Mouse (Mus musculus) testis, postnatal 10 days (tissue): ENCODE results near the gene Atg2b.

Source experiments
- DNase-seq: peaks from one replicate; pipeline ENCODE4 v3.0.0; 2021; ENCODE audit warnings: low spot score

The Atg2b gene

DNA sequence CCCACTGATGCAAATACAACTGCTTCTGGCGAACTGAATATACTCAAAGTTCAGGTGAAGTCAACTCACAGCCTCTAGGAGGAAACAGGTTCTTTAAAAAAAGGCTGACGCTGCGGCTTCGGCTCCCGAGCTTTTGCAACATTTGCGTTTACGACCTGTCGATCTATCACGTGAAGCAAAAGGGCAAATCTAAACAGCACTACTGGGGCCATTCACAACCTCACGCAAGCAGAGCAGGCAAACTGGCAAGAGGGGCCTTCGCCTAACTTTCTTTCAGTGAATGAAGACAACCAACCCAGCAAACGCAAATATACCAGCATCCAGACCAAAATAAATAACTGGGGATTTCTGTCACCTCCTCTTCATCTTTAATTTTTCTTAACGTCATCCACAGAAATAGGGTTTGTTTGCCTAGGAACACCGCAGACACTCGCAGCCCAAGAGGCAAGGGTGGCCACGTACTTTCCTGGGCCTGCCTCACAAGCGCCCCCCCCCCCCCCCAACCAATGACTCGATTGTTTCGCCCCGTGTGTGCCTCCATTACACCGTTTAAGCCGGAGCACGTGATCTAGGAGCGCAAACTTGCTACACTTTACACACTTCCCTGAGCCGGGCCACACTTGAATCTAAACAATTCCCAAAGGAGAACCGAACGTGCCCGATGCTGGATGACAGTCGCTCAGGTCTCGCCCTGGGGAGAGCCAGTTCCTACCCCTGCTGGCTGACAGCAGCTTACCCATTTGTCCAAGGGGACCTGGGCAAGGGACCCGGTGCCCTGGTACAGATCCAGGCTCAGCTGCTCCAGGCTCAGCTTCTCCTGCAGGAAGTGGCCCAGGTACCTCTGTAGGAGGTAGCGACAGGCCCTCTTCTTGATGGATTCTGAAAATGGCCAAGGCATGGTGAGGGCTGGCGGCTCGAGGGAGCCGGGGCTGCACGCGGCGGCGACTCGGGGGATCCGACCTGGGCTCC lies 794 bp downstream of the Atg2b start, which contains the start of gene Gskip:
Gskip (plus strand) TSS at position 897 of the 969 bp plus-strand sequence.
- peak; percentile 56 for DNase-seq

DNA sequence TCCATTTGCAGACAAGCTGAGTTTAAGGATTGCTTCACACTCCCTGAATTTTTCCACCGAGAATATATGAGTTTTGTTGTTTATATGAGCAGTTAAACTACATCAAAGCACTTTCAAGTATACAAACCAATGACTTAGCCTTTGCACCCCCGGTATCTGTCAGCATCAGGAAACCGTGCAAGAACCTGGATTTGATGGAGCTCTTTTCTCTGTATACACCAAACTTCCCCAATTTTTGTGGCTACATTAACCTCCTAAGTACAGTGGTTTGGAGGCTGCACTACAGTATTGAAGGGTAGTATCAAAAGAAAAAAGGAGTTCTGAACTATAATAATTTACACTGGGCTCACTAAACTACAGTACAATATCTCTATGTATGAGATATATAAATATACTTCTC lies 6.2 kb downstream of the Atg2b start:
- no peak for DNase-seq

DNA sequence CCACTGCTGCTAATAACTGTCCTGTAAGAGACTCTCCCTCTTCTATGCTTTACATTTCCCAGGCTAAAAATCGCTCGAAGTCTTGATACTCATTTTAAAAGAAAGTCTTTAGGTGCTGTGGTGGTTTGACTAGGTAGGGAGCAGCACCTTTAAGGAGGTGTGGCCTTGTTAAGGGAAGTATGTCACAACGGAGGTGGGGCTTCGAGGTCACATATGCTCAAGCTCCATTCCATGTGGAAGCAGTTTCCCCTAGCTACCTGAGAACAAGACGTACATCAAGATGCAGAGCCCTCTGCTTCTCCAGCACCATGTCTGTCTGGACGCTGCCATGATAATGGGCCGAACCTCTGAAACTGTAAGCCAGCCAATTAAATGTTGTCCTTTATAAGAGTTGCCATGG lies 6.8 kb downstream of the Atg2b start:
- DNase-seq, result no peak

- no peak for DNase-seq
Observed at GRCm38 (mm10) chr12:105676274-105676673, 8.7 kb downstream of the Atg2b start.

DNA sequence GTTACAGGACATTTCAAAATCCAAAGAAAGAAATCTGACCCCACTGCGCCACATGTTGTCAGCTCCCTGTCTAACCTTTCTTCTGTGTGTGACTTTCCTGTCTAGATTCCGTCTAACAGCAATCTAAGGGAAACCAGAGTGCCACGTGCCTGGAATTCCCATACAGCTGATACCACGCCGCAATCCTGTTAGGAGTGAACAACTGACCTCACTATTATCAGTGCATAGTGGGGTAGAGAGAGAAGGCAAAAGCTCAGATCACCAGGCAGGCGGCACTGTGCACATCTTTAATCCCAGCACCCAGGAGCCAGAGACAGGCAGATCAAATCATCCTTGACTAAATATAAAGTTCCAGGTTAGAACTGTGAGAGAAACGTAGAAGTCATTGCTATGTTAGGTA lies 29.2 kb downstream of the Atg2b start:
- DNase-seq, result no peak

- no peak for DNase-seq
Observed at GRCm38 (mm10) chr12:105642770-105643321, 42.2 kb downstream of the Atg2b start.

GRCm38 (mm10) chr12:105637554-105637953 lies 47.5 kb downstream of the Atg2b start:
- no peak for DNase-seq

DNA sequence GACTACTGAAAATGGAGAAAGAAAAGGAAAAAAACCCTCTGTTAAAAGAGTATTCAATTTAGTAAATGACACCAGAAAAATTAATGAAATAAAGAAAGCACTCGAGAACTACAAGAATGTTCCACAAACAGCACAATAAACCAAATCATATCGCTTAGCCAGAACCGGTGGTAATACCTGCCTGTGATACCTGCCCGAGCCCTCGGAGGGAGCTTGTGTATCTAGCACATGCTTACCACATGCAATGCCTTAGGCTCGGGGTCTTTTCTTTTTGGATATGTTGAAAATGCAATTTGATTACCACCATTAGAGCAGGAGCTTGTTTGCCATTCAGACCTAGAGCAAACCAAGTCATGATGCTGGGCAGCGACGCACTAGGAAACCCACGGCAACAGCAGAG lies 48.5 kb downstream of the Atg2b start:
- DNase-seq, result no peak

- no peak for DNase-seq
Observed at GRCm38 (mm10) chr12:105634374-105635067, 50.5 kb downstream of the Atg2b start.

DNA sequence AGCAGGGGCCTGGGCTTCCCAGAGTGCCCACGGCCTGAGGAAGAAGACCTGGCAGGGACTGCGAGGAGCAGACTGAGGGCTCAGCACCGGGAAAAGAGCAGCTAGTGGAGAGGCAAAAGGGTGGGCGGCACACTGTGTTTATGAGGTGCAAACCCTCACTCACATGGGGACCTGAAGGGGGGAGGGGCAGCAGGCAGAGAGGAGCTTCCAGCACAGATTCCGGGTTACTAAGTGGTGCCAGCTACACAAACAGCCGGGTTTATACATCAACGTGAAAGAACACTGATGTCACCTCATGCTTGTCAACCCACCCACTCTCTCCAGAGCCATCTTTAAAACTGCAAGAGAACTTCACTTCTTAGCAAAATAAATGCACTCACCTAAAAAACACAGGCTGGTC lies 59.2 kb downstream of the Atg2b start:
- DNase-seq, result no peak

GRCm38 (mm10) chr12:105622981-105623539 lies 62.0 kb downstream of the Atg2b start:
- no peak for DNase-seq

- DNase-seq, result no peak
Observed at GRCm38 (mm10) chr12:105622048-105622447, 63.0 kb downstream of the Atg2b start.

DNA sequence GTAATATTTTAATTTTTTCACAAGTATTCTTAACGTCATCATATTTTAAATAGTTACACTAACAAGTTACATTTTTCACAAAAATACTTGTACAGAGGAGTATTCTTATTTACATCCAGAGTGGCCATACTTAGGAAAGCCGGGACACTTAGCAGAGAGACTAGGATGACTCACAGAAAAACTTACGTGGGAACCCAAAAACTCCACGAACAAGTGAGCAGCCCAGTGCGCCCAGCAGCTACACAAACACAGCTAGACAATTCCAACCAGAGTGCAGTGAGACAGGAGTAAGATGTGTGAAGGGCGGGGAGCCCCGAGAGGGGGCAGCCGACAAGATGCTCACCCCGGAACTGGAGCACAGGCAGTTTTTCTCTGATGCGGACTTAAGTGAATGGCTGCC lies 71.5 kb downstream of the Atg2b start:
- no peak for DNase-seq

GRCm38 (mm10) chr12:105611748-105612147 lies 73.3 kb downstream of the Atg2b start:
- peak; percentile 84 for DNase-seq

GRCm38 (mm10) chr12:105611045-105611444 lies 74.0 kb downstream of the Atg2b start:
- DNase-seq, result no peak

- no peak for DNase-seq
Observed at GRCm38 (mm10) chr12:105606881-105607280, 78.1 kb downstream of the Atg2b start.

- no peak for DNase-seq
Observed at GRCm38 (mm10) chr12:105605212-105605611, 79.8 kb downstream of the Atg2b start.

DNA sequence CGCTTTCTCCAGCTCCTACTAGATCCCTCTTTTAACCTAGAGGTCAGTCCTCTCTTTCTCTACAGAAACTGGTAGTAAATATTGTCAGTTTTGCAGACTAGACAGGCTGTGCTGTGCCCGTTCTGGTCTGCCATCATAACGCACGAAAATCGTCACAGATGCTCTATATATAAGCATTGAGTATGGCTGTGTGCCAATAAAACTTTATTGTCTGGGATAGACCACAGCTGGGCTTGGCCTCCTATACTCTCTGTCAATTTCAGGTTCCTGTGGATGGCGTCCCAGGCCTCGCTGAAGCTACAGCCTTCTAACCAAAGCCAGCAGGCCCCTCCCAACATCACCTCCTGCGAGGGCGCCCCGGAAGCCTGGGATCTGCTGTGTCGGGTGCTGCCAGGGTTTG lies 81.1 kb downstream of the Atg2b start:
- DNase-seq, result no peak

DNA sequence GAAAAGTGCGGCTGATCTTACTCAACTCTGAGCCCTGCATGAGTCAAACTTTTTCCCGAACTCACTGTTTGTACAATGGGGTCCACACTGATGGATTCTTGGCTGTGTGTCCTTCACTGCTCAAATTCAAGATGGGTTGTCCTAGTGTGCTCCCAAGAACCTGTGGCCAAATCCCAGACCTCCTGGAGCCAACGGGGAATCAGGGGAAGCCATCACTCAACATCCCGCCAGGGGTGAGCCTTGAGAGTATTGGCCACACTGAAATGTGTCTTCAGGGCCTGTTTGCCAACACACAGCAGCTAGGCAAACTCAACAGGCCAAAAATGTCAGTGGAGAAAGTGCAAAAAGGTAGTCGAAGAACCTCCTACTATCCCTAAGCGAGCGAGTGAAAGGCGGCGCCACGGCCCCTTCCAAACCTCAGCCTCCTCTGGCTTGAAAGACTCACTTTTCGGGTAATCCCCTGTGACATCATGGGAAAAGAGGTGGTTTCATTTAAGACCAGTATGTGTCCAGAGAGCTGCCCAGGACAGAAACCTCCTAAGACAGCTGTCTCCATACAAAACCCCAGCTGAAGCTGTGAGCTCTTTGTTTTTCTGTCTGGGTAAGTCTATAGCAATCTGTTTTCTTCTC lies 82.3 kb downstream of the Atg2b start, which contains the start of gene Bdkrb1:
Bdkrb1 (plus strand) TSS at position 505 of the 630 bp plus-strand sequence.
- no peak for DNase-seq

GRCm38 (mm10) chr12:105601586-105601985 lies 83.4 kb downstream of the Atg2b start:
- peak; percentile 47 for DNase-seq

DNA sequence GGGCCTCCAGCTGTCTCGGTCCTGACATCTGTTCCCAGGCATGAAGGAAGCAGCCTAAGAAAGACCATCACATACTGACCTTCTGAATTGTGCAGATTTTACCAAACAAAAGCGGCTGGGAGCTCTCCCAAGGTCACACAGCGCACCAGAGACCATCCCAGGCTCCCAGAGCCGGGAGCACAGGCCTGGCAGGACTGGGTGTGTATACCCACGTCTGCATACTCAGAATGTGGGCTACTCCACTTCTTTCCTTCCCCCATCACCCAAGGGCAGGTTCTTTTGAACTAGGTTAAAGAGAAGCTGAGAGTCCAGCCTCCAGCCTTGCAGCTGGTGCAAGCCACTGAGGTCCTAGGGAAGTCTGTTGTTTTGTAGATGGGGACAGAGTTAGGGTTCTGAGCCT lies 85.9 kb downstream of the Atg2b start:
- DNase-seq, result no peak

DNA sequence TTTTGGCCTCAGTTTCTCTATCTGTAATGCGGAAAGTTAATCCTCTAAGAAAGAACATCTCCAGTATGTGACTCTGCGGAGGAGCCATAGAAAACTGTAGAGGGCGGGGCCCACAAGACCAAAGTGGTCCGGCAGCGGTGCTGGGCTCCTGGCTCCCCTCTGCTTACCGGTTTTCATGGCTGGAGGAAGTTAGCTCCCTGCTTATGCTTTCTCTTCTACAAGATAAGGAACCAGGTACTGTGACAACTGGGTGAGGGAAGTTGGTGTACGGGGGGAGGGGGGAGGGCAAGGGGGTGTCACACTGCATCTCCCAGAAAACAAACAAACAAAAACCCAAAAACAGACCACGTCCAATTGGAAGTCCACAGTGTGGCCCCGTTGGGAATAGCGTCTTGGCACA lies 86.5 kb downstream of the Atg2b start:
- DNase-seq, result no peak
